Mouse (Mus musculus) bone marrow, adult 2 months (tissue): ENCODE data around the gene Sh3rf1. TPM values are rescaled to one million over a fixed set of nuclear protein-coding genes. Genes with fewer than 3 reads are reported as not detected.

Experiments
- H3K27ac ChIP-seq: fragments of 200-500 bp; 2 replicates; pipeline ENCODE4 v1.5.1; 2012; ENCODE audit warnings: low read depth, mild to moderate bottlenecking, control low read depth, inconsistent platforms, low read length; ENCODE audit not compliant: control insufficient read depth, poor library complexity, insufficient read depth
- H3K4me1 ChIP-seq: fragments of 200-500 bp; 2 replicates; pipeline ENCODE4 v1.6.1; 2011; ENCODE audit warnings: low read length; ENCODE audit not compliant: control insufficient read depth, insufficient read depth
- H3K4me3 ChIP-seq: fragments of 200-500 bp; replicated peaks from 2 replicates; pipeline ENCODE3; 2011; ENCODE audit warnings: mild to moderate bottlenecking, low read depth, low read length, control low read depth; ENCODE audit not compliant: control insufficient read depth
- CTCF ChIP-seq: fragments of 200-500 bp; IDR thresholded peaks from 2 replicates; pipeline ENCODE4 v1.5.1; 2011; ENCODE audit warnings: low read length, control low read depth; ENCODE audit not compliant: control insufficient read depth, insufficient read depth
- POLR2A ChIP-seq: fragments of 200-500 bp; IDR thresholded peaks from 2 replicates; pipeline ENCODE4 v1.6.1; 2011; ENCODE audit warnings: low read depth, mild to moderate bottlenecking, control low read depth, low read length, borderline replicate concordance; ENCODE audit not compliant: control insufficient read depth
- WGBS: fragments of 180-500 bp; shearing (Covaris S2); methylation state at CpG from one replicate; pipeline ENCODE4 v1.1.7; 2018; 5-methylcytosine and 5-hydroxymethylcytosine counted together
- polyA plus RNA-seq: library from polyadenylated mRNA; stranded (reverse); fragments of >200 nt; gene quantifications from 2 replicates; pipeline ENCODE4 v1.2.4, GENCODE M21; 2011; ENCODE audit warnings: low replicate concordance; ENCODE audit not compliant: missing spikeins, insufficient read depth, insufficient read length

Gene Sh3rf1
- polyA plus RNA-seq, 1 experiment = 2.4 TPM

- no peaks in the 10 kb centered on the region for H3K4me1 ChIP-seq
- no peak overlapping the region for H3K27ac ChIP-seq
- H3K4me3 ChIP-seq = no peak overlapping the region
- TF ChIP-seq CTCF = no peak
- no peak for TF ChIP-seq POLR2A
- WGBS = 81% methylated on average over 8 of the region's 8 CpGs
Observed at GRCm38 (mm10) chr8:61326281-61326680, 102.6 kb downstream of the Sh3rf1 start.

- WGBS = 81% methylated on average over 5 of the region's 5 CpGs
- H3K27ac ChIP-seq = no peak overlapping the region
- H3K4me3 ChIP-seq = no peak overlapping the region
- TF ChIP-seq POLR2A = no peak
- no peak for TF ChIP-seq CTCF
- H3K4me1 ChIP-seq = no peaks in the 10 kb centered on the region
Observed at GRCm38 (mm10) chr8:61327333-61327732, 103.7 kb downstream of the Sh3rf1 start.

GRCm38 (mm10) chr8:61339629-61340028, 116.0 kb downstream of the Sh3rf1 start:
- Histone ChIP-seq H3K27ac (no peak overlapping the region), H3K4me3 (no peak overlapping the region), H3K4me1 (no peaks in the 10 kb centered on the region)
- WGBS = 81% methylated on average over 6 of the region's 6 CpGs
- TF ChIP-seq CTCF = no peak
- TF ChIP-seq POLR2A = no peak

GRCm38 (mm10) chr8:61340283-61340984, 116.8 kb downstream of the Sh3rf1 start:
- 89% methylated on average over 17 of the region's 17 CpGs for WGBS

GRCm38 (mm10) chr8:61341587-61342441, 118.1 kb downstream of the Sh3rf1 start:
- 83% methylated on average over 12 of the region's 12 CpGs for WGBS
- H3K4me1 ChIP-seq = no peaks in the 10 kb centered on the region
- H3K4me3 ChIP-seq = no peak overlapping the region
- no peak for TF ChIP-seq POLR2A
- no peak for TF ChIP-seq CTCF
- H3K27ac ChIP-seq = no peak overlapping the region

More at GRCm38 (mm10) chr8:61340283-61340984, 116.8 kb downstream of the Sh3rf1 start:
- Histone ChIP-seq H3K4me3 (no peak overlapping the region), H3K27ac (no peak overlapping the region), H3K4me1 (no peaks in the 10 kb centered on the region)
- TF ChIP-seq POLR2A = no peak
- TF ChIP-seq CTCF = no peak

GRCm38 (mm10) chr8:61342473-61343026, 118.9 kb downstream of the Sh3rf1 start:
- WGBS = 79% methylated on average over 7 of the region's 7 CpGs

GRCm38 (mm10) chr8:61344435-61344834, 120.8 kb downstream of the Sh3rf1 start:
- no peak overlapping the region for H3K4me3 ChIP-seq
- H3K4me1 ChIP-seq = no peaks in the 10 kb centered on the region
- 71% methylated on average over 2 of the region's 2 CpGs for WGBS
- no peak for TF ChIP-seq POLR2A
- TF ChIP-seq CTCF = no peak
- no peak overlapping the region for H3K27ac ChIP-seq

More at GRCm38 (mm10) chr8:61342473-61343026, 118.9 kb downstream of the Sh3rf1 start:
- no peak overlapping the region for H3K27ac ChIP-seq
- TF ChIP-seq CTCF (no peak), POLR2A (no peak)
- no peak overlapping the region for H3K4me3 ChIP-seq
- H3K4me1 ChIP-seq = no peaks in the 10 kb centered on the region

- Histone ChIP-seq H3K27ac (no peak overlapping the region), H3K4me3 (no peak overlapping the region), H3K4me1 (no peaks in the 10 kb centered on the region)
- TF ChIP-seq POLR2A (no peak), CTCF (no peak)
- 76% methylated on average over 6 of the region's 6 CpGs for WGBS
Observed at GRCm38 (mm10) chr8:61346941-61347340, 123.3 kb downstream of the Sh3rf1 start.
